In genomic region chr10:69372061-69372460, GRCm38 (mm10) we compare ENCODE assay signal across 13 mouse cellular contexts.
DNase-seq lines count a peak whose midpoint lies in the region; TF ChIP-seq lines count a peak whose summit lies in the region.
"Had no signal": no experiment of that assay in that cellular context is flagged by ENCODE, and none has a peak within 500 bp of the region (broad histone marks: within the 10 kb centered on the region; RNA-seq: fewer than 3 reads in every experiment).

No protein-coding gene starts in this region.

- no peaks in the 10 kb centered on the region for H3K36me3 ChIP-seq in E14TG2a.4 (ENCODE audit: insufficient read depth, low read length)
- H3K36me3 ChIP-seq: forebrain, embryonic 10.5 days; G1E; heart, embryonic 13.5 days had no signal

- no peaks in the 10 kb centered on the region for H3K27me3 ChIP-seq in E14TG2a.4 (ENCODE audit: insufficient read depth, low read length)
- H3K27me3 ChIP-seq: forebrain, embryonic 13.5 days; heart, embryonic 13.5 days had no signal

- H3K4me1 ChIP-seq in E14TG2a.4 (replicated peaks; ENCODE audit: low read depth, low read length) = peaks cover 56% of the 10 kb centered on the region
- H3K4me1 ChIP-seq: forebrain, embryonic 13.5 days; heart, embryonic 13.5 days had no signal

- H3K4me3 ChIP-seq in E14TG2a.4 (replicated peaks; ENCODE audit: low read length) = peak overlapping the region; percentile 50; the same call in 1 of the 2 replicates
- H3K4me3 ChIP-seq: forebrain, embryonic 10.5 days; forebrain, embryonic 13.5 days; heart, embryonic 13.5 days had no signal

- H3K9me3 ChIP-seq in E14TG2a.4 (ENCODE audit: low read length) = no peaks in the 10 kb centered on the region
- H3K9me3 ChIP-seq: forebrain, embryonic 10.5 days; forebrain, embryonic 13.5 days; heart, embryonic 13.5 days had no signal

- DNase-seq in right cerebral cortex, adult 2 months (ENCODE audit: low spot score in 2 of 2) = peak; percentile 21 to 28
- DNase-seq in right cerebral cortex, postnatal 4 days = no peak
- DNase-seq in right cerebral cortex, postnatal 36 days (ENCODE audit: low spot score in 2 of 2) = peak; percentile 5 to 10
- DNase-seq in spleen, postnatal 14 days (ENCODE audit: low spot score in 2 of 2) = no peak
- no peak for DNase-seq in T-cell, adult 2 months (ENCODE audit: low spot score)
- DNase-seq: adrenal gland, adult 2 months; cerebellum, adult 11-12 months; gastrocnemius, postnatal 25 days had no signal

- no peak for TF ChIP-seq CTCF in E14TG2a.4 (conservative IDR thresholded peaks at IDR 0.05; ENCODE audit: low read length)

Comparison
In these comparisons a context has a peak if more than half of its experiments do, and no peak if none do; other contexts are left out.
1. DNase-seq: peak in right cerebral cortex, adult 2 months (2 of 2) and right cerebral cortex, postnatal 36 days (2 of 2); none in right cerebral cortex, postnatal 4 days (single experiment), spleen, postnatal 14 days (0 of 2) and T-cell, adult 2 months (single experiment).